Mouse (Mus musculus): ENCODE data around the gene Adipor2.

DNA sequence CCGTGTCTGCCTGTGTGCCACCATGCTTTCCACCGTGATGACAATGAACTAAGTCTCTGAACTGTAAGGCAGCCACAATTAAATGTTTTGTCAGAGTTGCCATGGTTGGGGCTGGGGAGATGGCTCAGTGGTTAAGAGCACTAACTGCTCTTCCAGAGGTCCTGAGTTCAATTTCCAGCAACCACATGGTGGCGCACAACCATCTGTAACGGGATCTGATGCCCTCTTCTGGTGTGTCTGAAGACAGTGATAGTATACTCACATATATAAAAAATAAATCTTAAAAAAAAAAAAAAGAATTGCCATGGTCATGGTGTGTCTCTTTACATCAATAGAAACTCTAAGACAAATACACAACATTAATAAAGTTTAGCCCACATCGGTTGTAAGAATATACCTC lies 42.5 kb downstream of the Adipor2 start:
- TF ChIP-seq CTCF (IDR thresholded peaks at IDR 0.05; ENCODE audit: low read depth) = no peak
- TF ChIP-seq EP300 (IDR thresholded peaks at IDR 0.05; ENCODE audit: low read depth) = no peak
